Mouse (Mus musculus) midbrain, postnatal 0 days (tissue): ENCODE results near the gene Islr2. TPM values are rescaled to one million over a fixed set of nuclear protein-coding genes. Genes with fewer than 3 reads are reported as not detected.

ENCODE experiments used
- ATAC-seq: fragments of 200-750 bp; cut with Nextera tagmentation; 2 replicates; pipeline ENCODE4 v1.8.0; 2017; ENCODE audit warnings: moderate number of reproducible peaks, mild to moderate bottlenecking, moderate TSS enrichment, moderate library complexity; ENCODE audit not compliant: low FRiP score
- DNase-seq: peaks from one replicate; pipeline ENCODE4 v3.0.0-alpha.2; 2015; ENCODE audit warnings: low spot score
- H3K27ac ChIP-seq: fragments of 300-500 bp; sonication (generic); 2 replicates; pipeline ENCODE4 v1.5.1; 2014; ENCODE audit warnings: low read depth, mild to moderate bottlenecking, low read length, mixed read lengths
- H3K27me3 ChIP-seq: fragments of 300-500 bp; sonication (generic); 2 replicates; pipeline ENCODE4 v1.6.1; 2014; ENCODE audit warnings: low read length, control low read depth, mixed read lengths; ENCODE audit not compliant: insufficient read depth
- H3K36me3 ChIP-seq: fragments of 300-500 bp; sonication (generic); 2 replicates; pipeline ENCODE4 v1.6.1; 2014; ENCODE audit warnings: low read length, control low read depth, mixed read lengths; ENCODE audit not compliant: insufficient read depth
- H3K4me1 ChIP-seq: fragments of 300-500 bp; sonication (generic); 2 replicates; pipeline ENCODE4 v1.6.1; 2014; ENCODE audit warnings: mild to moderate bottlenecking, control low read depth, antibody characterized with exemption, low read length, mixed read lengths; ENCODE audit not compliant: insufficient read depth
- H3K4me2 ChIP-seq: fragments of 300-500 bp; sonication (generic); 2 replicates; pipeline ENCODE4 v1.6.1; 2014; ENCODE audit warnings: low read depth, mild to moderate bottlenecking, low read length, mixed read lengths; ENCODE audit not compliant: poor library complexity, severe bottlenecking
- H3K4me3 ChIP-seq: fragments of 300-500 bp; sonication (generic); 2 replicates; pipeline ENCODE4 v1.5.1; 2014; ENCODE audit warnings: low read depth, mild to moderate bottlenecking, low read length, moderate library complexity
- H3K9ac ChIP-seq: fragments of 300-500 bp; sonication (generic); replicated peaks from 2 replicates; pipeline ENCODE4 v1.6.1; 2014; ENCODE audit warnings: mild to moderate bottlenecking, low read length, moderate library complexity, mixed read lengths; ENCODE audit not compliant: poor library complexity, severe bottlenecking
- H3K9me3 ChIP-seq: fragments of 300-500 bp; sonication (generic); 2 replicates; pipeline ENCODE4 v1.6.1; 2016; ENCODE audit warnings: low read length, control low read depth
- CTCF ChIP-seq: IDR thresholded peaks from 2 replicates; pipeline ENCODE4 v1.5.1; 2016; ENCODE audit warnings: antibody characterized with exemption, mild to moderate bottlenecking
- WGBS: fragments of 180-500 bp; shearing (Covaris S2); extraction: QIAGEN DNeasy Blood & Tissue Kit; methylation state at CpG from one replicate; pipeline ENCODE4 v1.1.7; 2014; 5-methylcytosine and 5-hydroxymethylcytosine counted together
- polyA plus RNA-seq: library from polyadenylated mRNA; unstranded; fragments of >200 nt; fragmentation: Nextera tagmentation; extraction: Ambion mirVana; gene quantifications from 2 replicates; pipeline ENCODE4 v1.2.1, GENCODE M21; 2015
- total RNA-seq: library from RNA; depleted of rRNA; stranded (reverse); fragments of >200 nt; gene quantifications from 2 replicates; pipeline ENCODE4 v1.2.3, GENCODE M21; 2014

Gene Islr2
- total and polyA plus RNA-seq, 2 experiments from 2014 or later, result 18.1 to 267 TPM

DNA sequence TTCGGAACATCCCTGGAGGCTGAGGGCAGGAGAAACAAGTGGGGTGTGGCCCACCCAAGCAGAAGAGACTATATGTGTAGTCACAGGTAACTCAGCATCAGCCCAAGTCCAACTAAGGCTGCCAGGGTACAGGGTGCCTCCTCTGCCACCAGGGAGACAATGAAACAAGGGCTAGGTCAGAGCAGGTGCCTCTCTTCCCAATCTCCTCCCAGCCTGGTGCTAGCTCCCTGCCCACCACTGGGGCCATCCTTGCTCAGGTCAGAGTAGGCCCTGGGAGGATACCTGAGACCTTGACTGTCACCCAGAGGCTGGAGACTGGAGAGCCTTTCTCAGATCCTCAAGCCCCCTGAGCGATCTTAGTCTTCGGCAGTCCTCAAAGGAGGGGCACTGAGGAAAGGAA is 41.9 kb downstream of the Islr2 start:
- Histone ChIP-seq H3K27ac (no peak overlapping the region), H3K4me2 (no peak overlapping the region), H3K9ac (no peak overlapping the region), H3K9me3 (no peaks in the 10 kb centered on the region), H3K36me3 (no peaks in the 10 kb centered on the region), H3K4me1 (no peaks in the 10 kb centered on the region), H3K4me3 (no peak overlapping the region), H3K27me3 (no peaks in the 10 kb centered on the region)
- 86% methylated on average over 3 of the region's 3 CpGs for WGBS
- no peak for TF ChIP-seq CTCF
- DNase-seq, result no peak
- ATAC-seq, result no peak

DNA sequence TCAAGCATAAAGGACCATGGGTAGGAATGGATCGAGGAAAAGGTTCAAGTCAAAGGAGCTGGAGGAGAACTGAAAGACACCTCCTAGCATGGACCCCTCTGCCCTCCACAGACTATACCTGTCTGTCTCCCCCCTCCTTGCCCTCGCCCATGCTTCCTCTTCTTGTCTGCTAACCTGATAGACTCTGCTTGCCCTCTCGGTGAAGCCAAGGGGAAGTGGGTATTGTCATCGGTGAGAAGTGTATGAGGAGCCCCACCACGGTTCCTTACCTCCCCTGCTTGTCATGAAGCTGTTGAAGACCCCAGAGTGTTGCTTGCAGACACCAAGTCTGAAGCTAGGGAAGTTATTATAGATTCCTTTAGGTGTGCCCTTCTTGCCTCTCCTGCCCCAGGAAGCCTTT is 43.8 kb downstream of the Islr2 start:
- Histone ChIP-seq H3K4me2 (no peak overlapping the region), H3K27ac (no peak overlapping the region), H3K9ac (no peak overlapping the region), H3K4me3 (no peak overlapping the region), H3K36me3 (no peaks in the 10 kb centered on the region), H3K27me3 (no peaks in the 10 kb centered on the region), H3K9me3 (no peaks in the 10 kb centered on the region), H3K4me1 (no peaks in the 10 kb centered on the region; the same call in 1 of the 2 replicates)
- WGBS, result 77% methylated on average over 5 of the region's 5 CpGs
- no peak for TF ChIP-seq CTCF
- no peak for DNase-seq
- no peak for ATAC-seq

DNA sequence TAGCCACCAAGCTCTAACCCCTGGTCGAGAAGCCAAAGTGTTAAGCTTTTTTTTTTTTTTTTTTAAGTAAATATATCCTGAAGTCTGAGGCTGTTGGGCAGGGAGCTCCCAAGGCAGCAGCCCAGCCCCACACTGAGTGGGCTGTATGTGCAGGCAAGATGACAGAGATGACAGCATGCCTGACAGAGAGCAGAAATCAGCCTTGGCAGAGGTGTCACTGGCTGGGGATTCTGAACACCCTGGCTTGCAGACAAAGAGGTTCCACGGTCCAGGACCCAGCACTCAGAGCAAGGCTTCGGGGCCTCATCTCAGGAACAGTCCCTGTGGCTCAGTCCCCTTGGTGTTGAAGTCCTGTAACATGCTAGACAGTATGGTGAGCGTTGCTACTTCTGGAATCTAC is 44.3 kb downstream of the Islr2 start:
- H3K9ac ChIP-seq, result no peak overlapping the region
- ATAC-seq (no peak), DNase-seq (no peak)
- no peak overlapping the region for H3K4me2 ChIP-seq
- no peaks in the 10 kb centered on the region; the same call in 1 of the 2 replicates for H3K4me1 ChIP-seq
- H3K27ac ChIP-seq, result no peak overlapping the region
- no peak for TF ChIP-seq CTCF
- H3K4me3 ChIP-seq, result no peak overlapping the region
- 67% methylated on average over 4 of the region's 4 CpGs for WGBS
- H3K9me3 ChIP-seq, result no peaks in the 10 kb centered on the region
- H3K27me3 ChIP-seq, result no peaks in the 10 kb centered on the region
- no peaks in the 10 kb centered on the region for H3K36me3 ChIP-seq

DNA sequence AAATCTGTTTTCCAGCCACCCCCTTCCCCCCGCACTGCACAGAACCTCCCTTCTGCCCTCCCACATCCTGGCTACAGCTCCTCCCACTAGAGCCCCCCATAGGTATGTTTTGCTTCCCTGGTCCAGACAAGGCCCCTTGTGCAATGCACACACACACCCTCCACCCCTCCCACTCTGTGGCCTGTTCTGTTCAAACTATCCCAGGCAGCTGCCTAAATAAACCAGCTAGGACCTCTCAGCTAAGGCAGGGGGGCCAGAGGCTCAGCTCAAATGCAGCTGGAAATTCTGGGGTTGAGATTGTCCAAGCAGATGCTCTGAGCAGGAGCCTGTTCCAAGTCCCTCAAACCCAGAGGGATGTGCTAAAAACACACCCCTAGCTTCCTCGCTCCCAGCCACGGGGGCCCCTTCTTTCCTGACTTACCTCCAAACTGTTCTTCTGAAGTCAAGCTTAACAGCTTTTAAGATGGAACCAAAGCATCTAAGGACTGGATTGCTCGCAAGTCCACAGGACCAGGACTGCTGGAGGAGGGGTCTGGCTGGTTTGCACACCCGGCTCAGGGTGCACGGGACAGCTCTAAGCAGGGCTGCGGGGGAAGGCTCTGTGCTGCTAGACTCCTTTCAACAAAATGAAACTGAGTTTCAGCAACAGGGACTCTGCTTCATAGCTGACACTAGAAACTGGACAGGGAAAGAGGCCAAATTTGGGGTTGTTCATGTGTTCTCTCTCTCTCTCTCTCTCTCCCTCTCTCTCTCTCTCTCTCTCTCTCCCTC is 45.4 kb downstream of the Islr2 start:
- Histone ChIP-seq H3K4me1 (no peaks in the 10 kb centered on the region; the same call in 1 of the 2 replicates), H3K27me3 (no peaks in the 10 kb centered on the region), H3K9me3 (no peaks in the 10 kb centered on the region), H3K4me3 (no peak overlapping the region), H3K4me2 (peak overlapping the region; percentile 6; the same call in 1 of the 2 replicates), H3K9ac (no peak overlapping the region), H3K36me3 (no peaks in the 10 kb centered on the region), H3K27ac (no peak overlapping the region)
- DNase-seq (peak; percentile 55), ATAC-seq (no peak)
- no peak for TF ChIP-seq CTCF
- WGBS, result 47% methylated on average over 7 of the region's 7 CpGs

DNA sequence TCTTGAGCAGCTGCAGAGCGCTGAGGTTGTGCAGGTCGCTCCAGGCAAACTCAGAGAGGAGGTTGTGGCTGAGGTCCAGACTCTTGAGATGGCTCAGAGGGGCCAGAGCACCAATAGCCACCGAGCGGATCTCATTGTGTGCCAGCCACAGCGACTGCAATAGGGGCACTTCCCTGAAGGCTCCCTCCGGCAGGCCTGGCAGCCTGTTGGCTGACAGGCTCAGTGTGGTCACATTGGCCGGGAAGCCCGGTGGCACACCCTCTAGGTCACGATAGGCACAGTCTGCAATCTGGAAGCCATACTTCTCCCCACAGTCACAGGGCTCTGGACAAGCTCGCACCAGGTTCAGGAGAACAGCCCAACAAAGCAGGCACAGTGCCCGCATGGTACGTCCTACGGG is 46.3 kb downstream of the Islr2 start:
- Histone ChIP-seq H3K27me3 (no peaks in the 10 kb centered on the region), H3K4me2 (no peak overlapping the region), H3K4me1 (no peaks in the 10 kb centered on the region; the same call in 1 of the 2 replicates), H3K9me3 (no peaks in the 10 kb centered on the region), H3K36me3 (no peaks in the 10 kb centered on the region), H3K4me3 (no peak overlapping the region), H3K9ac (no peak overlapping the region), H3K27ac (no peak overlapping the region)
- 83% methylated on average over 13 of the region's 13 CpGs for WGBS
- TF ChIP-seq CTCF, result no peak
- ATAC-seq (no peak), DNase-seq (peak; percentile 42)

DNA sequence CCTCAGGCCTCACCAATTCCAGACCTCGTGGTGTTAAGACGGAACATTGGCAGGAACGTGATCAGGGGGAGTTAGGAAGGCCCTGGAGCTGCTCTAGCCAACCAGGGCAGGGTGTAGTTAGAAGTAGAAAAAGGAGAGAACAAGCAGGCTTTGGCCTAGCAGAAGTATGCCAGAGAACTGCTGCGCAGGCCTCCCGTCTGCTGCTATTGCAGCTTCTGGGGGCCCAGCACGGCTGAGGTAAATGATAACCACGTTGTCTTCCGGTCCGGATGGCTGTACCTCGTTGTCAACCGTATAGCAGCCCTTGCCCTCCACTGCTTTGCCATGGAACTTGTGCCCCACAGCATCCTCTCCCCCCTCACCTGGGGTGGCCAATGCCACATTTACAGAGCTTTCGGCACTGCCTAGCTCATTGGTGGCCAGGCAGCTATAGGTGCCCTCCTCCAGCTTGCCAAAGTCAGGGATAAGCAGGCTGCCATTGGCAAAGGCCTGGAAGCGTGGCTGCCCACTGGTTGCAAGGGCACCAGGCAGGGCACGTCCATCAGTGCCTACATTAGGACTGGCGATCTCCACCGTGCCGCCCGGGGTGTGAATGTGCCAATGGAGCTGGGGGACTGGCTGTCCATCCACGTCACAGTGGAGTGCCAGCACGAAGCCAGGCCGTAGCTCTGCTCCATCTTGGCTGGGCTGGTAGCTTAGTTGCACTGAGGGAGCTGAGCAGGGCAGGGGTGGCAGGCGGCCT is 47.1 kb downstream of the Islr2 start:
- ATAC-seq (no peak), DNase-seq (no peak)
- H3K4me3 ChIP-seq, result no peak overlapping the region
- H3K4me1 ChIP-seq, result no peaks in the 10 kb centered on the region; the same call in 1 of the 2 replicates
- no peaks in the 10 kb centered on the region for H3K36me3 ChIP-seq
- no peaks in the 10 kb centered on the region for H3K9me3 ChIP-seq
- no peak for TF ChIP-seq CTCF
- H3K9ac ChIP-seq, result no peak overlapping the region
- H3K27ac ChIP-seq, result no peak overlapping the region
- 88% methylated on average over 22 of the region's 22 CpGs for WGBS
- H3K4me2 ChIP-seq, result no peak overlapping the region
- H3K27me3 ChIP-seq, result no peaks in the 10 kb centered on the region
